ENCODE assay signal across 9 mouse cellular contexts in the genomic region with DNA sequence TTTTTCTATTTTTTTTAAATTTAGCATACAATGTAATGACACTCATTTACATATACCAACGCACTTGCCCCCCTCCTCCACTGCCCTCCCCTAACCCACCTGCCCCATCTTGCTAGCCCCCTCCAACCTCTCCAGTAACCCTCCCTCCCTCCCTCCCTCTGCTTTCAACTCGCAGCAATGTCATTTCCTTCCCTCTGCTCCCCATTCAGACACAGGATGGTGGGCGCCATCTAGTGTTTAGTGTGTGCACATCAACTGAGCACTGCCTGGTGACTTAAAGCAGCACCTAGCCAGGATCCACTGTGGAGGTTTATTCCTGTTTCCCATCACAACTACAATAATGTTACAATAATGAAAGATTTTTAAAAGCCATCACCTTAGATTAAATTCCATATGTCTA.
A peak's percentile ranks its signal among the peaks of the same experiment; 100 is the strongest.
DNase-seq lines count a peak whose midpoint lies in the region; ATAC-seq and TF ChIP-seq lines count a peak whose summit lies in the region.
"Had no signal": no experiment of that assay in that cellular context is flagged by ENCODE, and none has a peak within 500 bp of the region (broad histone marks: within the 10 kb centered on the region; RNA-seq: fewer than 3 reads in every experiment).

No protein-coding gene starts in this region.

- ATAC-seq in hindbrain, embryonic 15.5 days (ENCODE audit: low FRiP score, low read depth), result peak; percentile 81

- WGBS in heart, embryonic 10.5 days, result 3% methylated on average over 3 of the region's 3 CpGs
- 9% methylated on average over 3 of the region's 3 CpGs for WGBS in hindbrain, embryonic 15.5 days
- WGBS in midbrain, embryonic 10.5 days, result 4% methylated on average over 3 of the region's 3 CpGs
- WGBS in small intestine, adult 2 months, result 0% methylated on average over 3 of the region's 3 CpGs

- TF ChIP-seq CTCF in brain, embryonic 14.5 days (IDR thresholded peaks at IDR 0.05; ENCODE audit: borderline replicate concordance, extremely low read depth, insufficient read depth, insufficient read length), result peak; percentile 85; the same call in 1 of the 2 replicates
- TF ChIP-seq CTCF in small intestine, adult 2 months (IDR thresholded peaks at IDR 0.05; ENCODE audit: extremely low read depth, insufficient read length, insufficient replicate concordance, low read depth, low read length), result peak; percentile 69; the same call in 1 of the 2 replicates

- no peaks in the 10 kb centered on the region for H3K4me1 ChIP-seq in heart, embryonic 10.5 days
- H3K4me1 ChIP-seq in hindbrain, embryonic 15.5 days (replicated peaks), result no peaks in the 10 kb centered on the region
- no peaks in the 10 kb centered on the region for H3K4me1 ChIP-seq in midbrain, embryonic 10.5 days
- no peaks in the 10 kb centered on the region for H3K4me1 ChIP-seq in small intestine, adult 2 months (ENCODE audit: control insufficient read depth, insufficient read depth, insufficient read length, low read length)
- H3K4me1 ChIP-seq: liver, embryonic 15.5 days had no signal

- H3K36me3 ChIP-seq in heart, embryonic 10.5 days, result no peaks in the 10 kb centered on the region
- H3K36me3 ChIP-seq in hindbrain, embryonic 15.5 days, result no peaks in the 10 kb centered on the region
- H3K36me3 ChIP-seq in midbrain, embryonic 10.5 days, result no peaks in the 10 kb centered on the region
- H3K36me3 ChIP-seq in small intestine, adult 2 months (ENCODE audit: control insufficient read depth, insufficient read depth, low read length), result no peaks in the 10 kb centered on the region
- H3K36me3 ChIP-seq: liver, embryonic 15.5 days had no signal

- H3K27ac ChIP-seq in heart, embryonic 10.5 days, result no peak overlapping the region
- no peak overlapping the region for H3K27ac ChIP-seq in hindbrain, embryonic 15.5 days (replicated peaks)
- H3K27ac ChIP-seq in midbrain, embryonic 10.5 days (replicated peaks), result no peak overlapping the region
- H3K27ac ChIP-seq in small intestine, adult 2 months (ENCODE audit: insufficient read depth, low read depth, low read length), result no peak overlapping the region
- H3K27ac ChIP-seq: liver, embryonic 15.5 days had no signal

- H3K27me3 ChIP-seq in heart, embryonic 10.5 days (ENCODE audit: insufficient read depth, poor library complexity, severe bottlenecking), result no peaks in the 10 kb centered on the region
- H3K27me3 ChIP-seq in hindbrain, embryonic 15.5 days, result no peaks in the 10 kb centered on the region
- no peaks in the 10 kb centered on the region for H3K27me3 ChIP-seq in midbrain, embryonic 10.5 days (ENCODE audit: low read depth, poor library complexity, severe bottlenecking)
- H3K27me3 ChIP-seq in small intestine, adult 2 months (ENCODE audit: control insufficient read depth, insufficient read depth, low read length), result no peaks in the 10 kb centered on the region
- H3K27me3 ChIP-seq: liver, embryonic 15.5 days had no signal

- no peak for TF ChIP-seq POLR2A in brain, embryonic 14.5 days (IDR thresholded peaks at IDR 0.05; ENCODE audit: borderline replicate concordance, extremely low read depth, insufficient read depth, insufficient read length, poor library complexity, severe bottlenecking)
- TF ChIP-seq POLR2A in small intestine, adult 2 months (IDR thresholded peaks at IDR 0.05; ENCODE audit: low read depth, low read length), result no peak

- H3K4me2 ChIP-seq in hindbrain, embryonic 15.5 days, result no peak overlapping the region
- H3K4me2 ChIP-seq: liver, embryonic 15.5 days had no signal

- H3K9me3 ChIP-seq in heart, embryonic 10.5 days, result no peaks in the 10 kb centered on the region
- H3K9me3 ChIP-seq in hindbrain, embryonic 15.5 days, result no peaks in the 10 kb centered on the region
- H3K9me3 ChIP-seq in midbrain, embryonic 10.5 days (replicated peaks), result no peaks in the 10 kb centered on the region
- H3K9me3 ChIP-seq: liver, embryonic 15.5 days had no signal

- no peak overlapping the region for H3K9ac ChIP-seq in hindbrain, embryonic 15.5 days
- H3K9ac ChIP-seq: liver, embryonic 15.5 days had no signal

- no peak overlapping the region for H3K4me3 ChIP-seq in heart, embryonic 10.5 days
- no peak overlapping the region for H3K4me3 ChIP-seq in hindbrain, embryonic 15.5 days
- no peak overlapping the region for H3K4me3 ChIP-seq in midbrain, embryonic 10.5 days
- no peak overlapping the region for H3K4me3 ChIP-seq in small intestine, adult 2 months (ENCODE audit: low read depth, low read length)
- H3K4me3 ChIP-seq: liver, embryonic 15.5 days had no signal

- DNase-seq in heart, embryonic 10.5 days (ENCODE audit: low spot score), result peak; percentile 88
- DNase-seq in heart, adult 11 months, result no peak
- DNase-seq in brain, embryonic 14.5 days (ENCODE audit: low read depth), result peak; percentile 88
- peak; percentile 25 for DNase-seq in fibroblast of lung, adult 2 months (ENCODE audit: low read depth)
- DNase-seq in layer of hippocampus, postnatal 14 days (ENCODE audit: low spot score in 2 of 2), result peak; percentile 54 to 71
- DNase-seq in midbrain, embryonic 10.5 days (ENCODE audit: low spot score), result peak; percentile 61
